Mouse (Mus musculus): ENCODE data around the gene Mob4.

Mob4 gene

DNA sequence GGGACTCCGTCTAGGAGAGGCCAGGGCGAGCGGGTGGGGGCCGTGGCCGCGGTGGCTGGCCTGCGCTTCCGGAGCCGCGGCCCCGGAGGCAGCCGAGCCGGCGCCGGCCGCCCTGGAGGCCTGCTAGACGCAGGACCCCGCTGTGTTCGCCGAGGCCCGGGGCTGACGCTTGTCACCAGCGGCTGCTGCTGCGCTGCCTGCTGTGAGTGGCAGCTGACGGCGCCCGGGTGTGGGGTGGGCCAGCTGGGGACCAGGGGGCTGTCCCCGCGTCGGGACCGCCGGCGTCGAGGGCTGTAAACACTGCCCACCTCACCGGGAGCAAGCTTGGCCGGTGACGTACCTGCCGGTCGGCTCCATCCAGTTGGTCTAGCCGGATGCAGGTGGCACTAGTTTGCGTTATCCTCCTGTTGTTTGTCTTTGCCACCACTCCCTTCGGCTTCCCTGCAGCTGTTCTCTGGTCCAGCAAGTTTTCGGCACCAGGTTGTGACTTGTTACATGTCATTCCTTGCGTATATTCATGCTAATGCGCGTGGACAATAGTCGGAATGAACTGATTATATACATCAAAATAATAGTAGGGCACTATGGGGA is 488 bp downstream of the Mob4 start:
- no peak for DNase-seq (ENCODE audit: low read depth in 1 of 2, low spot score in 2 of 2)

DNA sequence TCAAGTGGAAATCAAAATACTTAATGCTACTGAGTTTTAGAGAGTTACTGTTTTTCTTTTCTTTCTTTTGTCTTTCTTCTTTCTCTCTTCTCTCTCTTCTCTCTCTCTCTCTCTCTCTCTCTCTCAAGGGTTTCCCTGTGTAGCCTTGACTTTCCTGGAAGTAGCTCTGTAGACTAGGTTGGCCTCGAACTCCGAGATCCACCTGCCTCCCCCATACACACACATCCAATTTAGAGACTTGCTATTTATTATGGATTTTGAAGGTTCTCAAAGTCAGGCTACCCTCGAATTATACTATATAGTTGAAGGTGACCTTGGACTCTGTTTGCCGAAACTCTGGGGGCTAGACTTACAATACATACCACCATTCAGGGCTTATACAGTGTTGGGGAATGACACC is 1.3 kb downstream of the Mob4 start:
- no peak for DNase-seq (ENCODE audit: low read depth in 1 of 2, low spot score in 2 of 2)

DNA sequence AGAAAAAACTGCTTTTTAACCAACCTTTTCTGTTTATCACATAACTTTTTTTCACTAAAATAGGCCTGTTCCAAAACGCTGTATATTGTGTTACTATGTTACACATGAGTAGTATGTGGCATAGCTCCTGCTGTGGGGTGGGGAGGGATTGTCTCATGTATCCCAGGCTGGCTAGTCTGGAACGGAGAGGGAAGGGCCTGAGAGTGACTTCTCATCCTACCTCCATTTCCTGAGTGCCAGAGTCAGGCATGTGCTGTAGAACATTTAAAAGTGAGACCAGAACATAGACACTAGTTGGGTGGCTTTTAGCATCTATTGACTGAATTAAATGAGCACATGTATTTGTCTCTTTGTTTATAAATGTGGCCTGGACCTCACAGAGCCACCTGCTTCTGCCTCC is 2.1 kb downstream of the Mob4 start:
- DNase-seq (ENCODE audit: low read depth in 1 of 2, low spot score in 2 of 2), result no peak

DNA sequence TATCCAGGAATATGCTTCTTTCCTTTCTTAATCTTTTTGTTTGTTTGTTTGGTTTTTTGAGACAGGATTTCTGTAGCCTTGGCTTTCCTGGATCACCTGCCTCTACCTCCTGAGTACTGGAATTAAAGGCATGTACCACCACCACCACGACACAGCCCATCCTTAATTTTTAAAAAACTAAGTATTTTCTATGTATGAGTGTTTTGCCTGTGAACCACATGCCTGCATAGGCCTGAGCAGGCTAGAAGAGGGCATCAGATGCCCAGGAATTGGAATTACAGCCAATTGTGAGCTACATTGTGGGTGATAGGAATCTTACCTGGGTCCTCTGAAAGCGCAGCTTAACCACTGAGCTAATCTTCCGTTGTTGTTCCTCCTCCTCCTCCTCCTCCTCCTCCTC is 3.3 kb downstream of the Mob4 start:
- DNase-seq (ENCODE audit: low read depth in 1 of 2, low spot score in 2 of 2), result no peak

DNA sequence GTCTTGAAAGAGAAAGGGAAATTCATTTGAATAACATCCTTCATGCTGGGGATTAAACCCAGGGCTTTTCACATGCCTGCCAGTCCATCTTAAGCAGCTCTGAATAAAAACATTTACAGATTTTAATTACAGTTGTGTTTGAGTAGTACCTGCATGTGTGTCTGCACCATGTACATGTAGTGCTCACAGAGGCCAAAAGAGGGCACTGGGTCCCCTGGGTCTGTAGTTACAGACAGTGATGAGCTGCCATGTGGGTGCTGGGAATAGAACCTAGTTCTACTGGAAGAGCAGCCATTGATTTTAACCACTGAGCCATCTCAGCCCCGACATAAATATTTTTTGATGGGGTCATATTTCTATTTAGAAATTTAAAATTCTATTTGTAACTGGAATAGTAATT is 4.8 kb downstream of the Mob4 start:
- no peak for DNase-seq (ENCODE audit: low read depth in 1 of 2, low spot score in 2 of 2)

DNA sequence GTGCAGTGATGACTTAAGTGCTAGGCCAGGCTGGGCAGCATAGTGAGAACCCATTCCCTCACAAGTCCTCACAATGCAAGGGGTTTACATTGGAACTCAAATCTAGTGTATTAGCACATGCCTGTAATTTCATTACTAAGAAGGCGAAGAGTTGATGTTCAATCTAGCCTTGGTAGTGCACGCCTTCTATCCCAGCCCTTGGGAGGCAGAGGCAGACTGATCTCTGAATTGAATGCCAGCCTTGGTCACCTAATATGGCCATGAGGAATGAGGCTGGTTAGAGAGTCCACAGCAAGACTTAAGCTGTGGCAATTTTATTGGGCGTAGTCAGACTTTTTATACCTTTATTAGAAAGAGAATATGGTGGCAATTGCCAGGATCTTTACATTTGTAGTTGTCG is 13.3 kb downstream of the Mob4 start:
- no peak for DNase-seq (ENCODE audit: low read depth in 1 of 2, low spot score in 2 of 2)

DNA sequence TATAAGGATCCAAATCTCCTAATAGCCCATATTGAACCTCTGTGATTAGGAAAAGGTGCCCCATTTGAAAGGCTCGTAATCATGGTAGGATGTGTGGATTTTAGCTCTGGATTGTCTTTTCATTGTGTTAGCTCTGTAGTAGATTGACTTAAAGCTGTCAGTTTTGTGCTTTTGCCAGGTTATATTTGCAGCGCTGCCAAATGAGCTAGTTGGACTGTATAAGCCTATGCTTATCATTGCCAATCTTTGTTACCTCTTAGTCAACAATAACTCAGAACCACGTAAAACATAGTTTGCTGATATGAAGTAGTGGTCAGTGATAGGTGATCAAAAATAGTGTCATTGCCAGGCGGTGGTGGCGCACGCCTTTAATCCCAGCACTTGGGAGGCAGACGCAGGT is 14.5 kb downstream of the Mob4 start:
- DNase-seq (ENCODE audit: low read depth in 1 of 2, low spot score in 2 of 2), result no peak

DNA sequence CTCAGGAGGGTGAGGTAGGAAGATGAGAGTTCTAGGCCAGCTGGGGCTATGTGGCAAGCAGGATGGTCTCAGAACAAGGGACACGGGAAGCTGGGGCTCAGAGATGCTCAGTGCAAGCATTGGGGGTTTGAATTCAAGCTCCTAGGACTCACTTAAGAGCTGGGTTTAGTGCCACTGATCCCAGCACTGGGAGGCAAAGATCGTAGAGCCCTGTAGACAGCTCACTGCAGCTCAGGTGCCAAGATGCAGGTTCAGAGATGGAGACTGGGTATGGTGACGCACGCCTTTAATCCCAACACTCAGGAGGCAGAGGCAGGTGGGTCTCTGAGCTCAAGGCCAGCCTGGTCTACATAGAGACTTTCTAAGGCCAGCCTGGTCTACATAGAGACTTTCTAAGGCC is 26.3 kb downstream of the Mob4 start:
- DNase-seq (ENCODE audit: low read depth in 1 of 2, low spot score in 2 of 2), result no peak

DNA sequence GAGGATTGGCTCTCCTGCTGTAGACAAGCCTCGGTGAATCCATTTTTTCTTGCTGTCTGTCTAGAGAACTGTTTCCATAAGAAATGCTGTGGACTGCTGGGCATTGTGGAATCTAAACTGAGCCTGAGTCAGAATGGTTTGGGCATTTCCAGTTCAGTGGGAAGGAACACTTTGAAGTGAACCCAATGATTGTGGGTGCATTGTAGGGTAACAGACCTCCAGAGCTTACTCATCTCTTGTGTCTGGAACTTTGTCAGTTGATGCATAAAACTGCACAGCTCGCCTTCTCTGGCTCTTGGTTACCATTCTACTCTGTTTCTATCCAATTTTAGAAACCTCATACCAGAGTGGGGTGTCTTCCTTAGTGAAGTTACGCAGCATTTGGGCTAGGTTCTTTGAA is 27.2 kb downstream of the Mob4 start:
- DNase-seq (ENCODE audit: low read depth in 1 of 2, low spot score in 2 of 2), result no peak

DNA sequence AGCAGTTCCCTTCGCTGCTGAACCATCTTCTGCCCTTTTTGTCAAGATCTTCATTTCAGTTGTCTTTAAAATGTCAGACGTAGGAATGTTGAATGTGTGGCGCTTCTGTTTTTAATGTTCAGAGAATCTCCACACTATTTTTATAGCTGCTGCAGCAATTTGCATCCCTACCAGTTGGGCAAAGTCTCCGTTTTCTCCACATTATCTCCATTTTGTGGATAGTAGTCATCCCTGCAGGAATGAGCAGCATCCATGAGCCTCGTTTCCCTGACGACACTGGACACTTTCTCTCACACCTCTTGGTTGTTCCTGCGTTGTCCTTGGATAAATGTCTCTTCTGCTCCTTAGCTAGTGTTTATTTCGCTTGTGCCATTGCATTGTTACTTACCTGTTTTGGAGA is 27.8 kb downstream of the Mob4 start:
- no peak for DNase-seq (ENCODE audit: low read depth in 1 of 2, low spot score in 2 of 2)

DNA sequence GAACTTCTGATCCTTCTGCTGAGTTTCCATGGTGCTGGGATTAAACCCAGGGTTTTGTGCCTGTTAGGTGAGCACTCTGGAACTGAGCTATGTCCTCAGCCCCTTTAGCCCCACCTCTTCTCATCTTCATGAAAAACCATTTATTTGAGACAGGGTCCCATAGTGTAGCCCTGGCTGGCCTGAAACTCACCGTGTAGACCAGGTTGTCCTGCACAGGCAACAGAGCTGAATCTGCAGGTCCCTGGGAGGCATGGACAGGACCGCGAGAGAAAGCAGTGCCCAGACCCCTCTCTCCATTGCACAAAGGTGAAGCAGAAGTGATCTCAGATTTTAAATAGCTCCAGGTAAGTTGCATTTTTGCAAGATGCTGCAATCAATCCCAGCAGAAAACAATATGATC is 29.2 kb downstream of the Mob4 start:
- no peak for DNase-seq (ENCODE audit: low read depth in 1 of 2, low spot score in 2 of 2)

DNA sequence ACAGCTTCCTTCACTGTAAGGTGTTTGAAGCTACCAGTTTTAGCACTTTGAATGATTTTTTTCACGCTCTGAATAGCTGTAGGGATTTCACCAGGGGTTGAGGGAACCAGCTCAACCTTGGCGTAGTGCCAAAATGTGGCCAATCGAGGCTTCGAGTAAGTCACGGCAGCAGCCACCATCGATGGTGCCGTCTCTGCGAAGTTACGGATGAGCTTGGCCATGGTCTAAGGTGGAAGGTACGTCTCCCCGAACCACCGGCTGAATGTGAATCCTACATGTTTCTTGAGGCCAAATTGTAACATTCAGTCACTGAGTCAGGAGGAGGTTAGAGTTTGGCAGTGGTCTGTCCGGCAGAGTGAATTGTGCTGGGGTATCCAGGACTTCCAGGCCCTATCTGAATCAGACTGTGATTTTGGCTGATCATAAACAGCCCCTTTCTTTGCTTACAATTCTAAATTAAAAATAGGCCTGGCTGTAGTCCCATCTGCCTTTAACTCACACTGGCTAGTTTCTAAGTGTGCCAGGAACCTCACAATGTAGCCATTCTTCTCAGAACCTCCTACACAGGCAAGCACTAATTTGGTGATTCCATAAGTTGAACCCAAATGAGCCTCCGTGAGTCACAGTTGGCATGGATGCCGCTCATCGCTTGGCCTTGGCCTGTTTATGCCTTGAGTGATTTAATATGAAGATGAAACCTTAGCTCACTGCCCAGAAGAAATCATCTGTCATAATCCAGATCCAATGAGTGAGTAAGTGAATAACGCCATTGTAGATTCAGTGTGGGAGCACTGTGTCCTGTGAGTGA is 30.0 kb downstream of the Mob4 start:
- DNase-seq (ENCODE audit: low read depth in 1 of 2, low spot score in 2 of 2), result no peak

DNA sequence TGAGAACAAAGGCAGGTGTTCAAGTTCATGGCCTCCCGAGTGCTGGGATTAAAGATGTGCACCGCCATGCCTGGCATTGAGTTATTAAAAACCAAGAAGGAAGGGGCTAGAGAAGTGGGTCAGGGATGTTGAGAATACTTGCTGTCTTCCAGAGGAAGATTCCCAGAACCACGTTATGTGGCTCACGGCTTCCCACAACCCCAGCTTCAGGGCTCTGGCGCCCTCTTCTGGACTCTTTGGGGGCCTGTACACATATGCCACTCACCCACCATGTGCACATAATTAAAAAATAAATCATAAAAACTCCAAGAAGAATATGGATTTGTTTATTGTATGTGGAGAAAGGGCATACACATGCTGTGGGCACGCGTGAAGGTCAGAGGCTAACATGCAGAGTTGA is 30.9 kb downstream of the Mob4 start:
- DNase-seq (ENCODE audit: low read depth in 1 of 2, low spot score in 2 of 2), result no peak

DNA sequence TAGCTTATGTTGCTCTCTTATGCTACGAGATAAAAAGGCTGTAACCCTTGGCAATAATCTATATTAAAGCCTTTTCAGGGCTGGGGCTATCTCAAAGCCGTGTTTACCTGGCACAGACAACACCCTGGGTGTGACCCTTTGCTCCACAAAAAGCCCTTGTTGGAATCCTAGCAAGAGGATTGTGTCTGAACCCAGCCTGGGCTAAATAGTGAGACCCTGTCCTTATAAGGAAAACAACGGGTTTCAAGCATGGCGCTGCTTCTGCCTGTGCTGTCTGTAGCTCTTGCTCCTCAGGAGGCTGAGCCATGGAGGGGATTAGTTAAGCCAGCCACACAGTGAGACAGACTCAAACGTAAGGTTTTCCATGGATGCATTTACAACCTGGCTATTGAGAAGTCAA is 31.8 kb downstream of the Mob4 start:
- no peak for DNase-seq (ENCODE audit: low read depth in 1 of 2, low spot score in 2 of 2)

DNA sequence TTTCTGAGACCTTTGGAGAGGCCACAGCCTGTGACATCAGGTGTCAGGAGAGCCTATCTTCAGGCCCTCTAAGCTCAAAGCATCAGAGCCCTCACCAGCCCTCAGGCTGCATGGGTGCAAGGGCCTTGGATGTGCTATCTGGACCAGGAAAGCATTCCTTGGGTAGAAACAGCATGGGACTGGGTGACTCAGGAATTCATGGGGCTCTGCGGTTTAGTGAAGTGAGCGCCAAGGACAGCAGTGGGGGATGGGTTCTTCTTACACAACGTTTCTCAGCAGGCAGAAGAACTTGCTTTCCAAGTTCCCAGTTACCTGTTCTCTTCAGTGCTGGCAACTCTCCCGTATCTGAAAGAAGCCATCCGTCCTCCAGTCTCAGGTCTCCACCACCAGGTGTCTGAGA is 33.0 kb downstream of the Mob4 start:
- no peak for DNase-seq (ENCODE audit: low read depth in 1 of 2, low spot score in 2 of 2)

DNA sequence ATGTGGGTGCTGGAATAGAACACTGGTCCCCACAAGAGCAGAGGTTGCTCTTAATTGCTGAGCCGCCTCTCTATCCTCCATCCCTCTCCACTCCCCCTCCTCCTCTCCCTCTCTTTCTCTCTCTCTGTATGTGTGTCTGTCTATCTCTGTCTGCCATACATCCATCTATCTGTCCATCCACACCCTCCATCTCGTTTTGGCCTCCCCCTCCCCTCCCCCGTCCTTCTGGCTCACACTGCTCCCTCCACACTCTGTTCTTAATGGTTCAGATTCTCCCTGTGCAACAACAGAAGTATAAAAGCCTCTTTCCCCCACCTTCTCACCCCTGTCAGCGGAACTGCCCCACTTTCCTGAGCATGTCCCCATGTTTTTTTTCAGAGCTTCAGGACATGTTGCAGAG is 36.5 kb downstream of the Mob4 start:
- DNase-seq (ENCODE audit: low read depth in 1 of 2, low spot score in 2 of 2), result no peak

DNA sequence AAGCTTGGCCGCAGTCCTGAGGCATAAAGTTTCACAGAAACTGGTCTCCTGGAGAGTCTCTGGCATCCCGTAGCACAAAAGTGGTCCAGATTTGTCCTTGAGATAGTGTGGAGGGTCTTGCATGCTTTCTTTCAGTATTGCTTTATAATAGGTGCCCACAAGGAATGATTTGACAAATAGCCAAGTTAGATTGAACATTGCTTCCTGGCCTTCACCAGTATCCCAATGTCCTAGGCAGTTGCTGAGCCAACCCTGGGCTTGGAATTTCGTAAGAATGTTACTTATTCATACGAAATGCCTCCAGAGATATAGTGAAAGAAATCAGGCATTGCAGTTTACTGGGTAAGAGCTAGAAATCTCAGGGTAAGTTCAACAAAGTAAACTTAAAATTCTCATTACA is 37.6 kb downstream of the Mob4 start:
- no peak for DNase-seq (ENCODE audit: low read depth in 1 of 2, low spot score in 2 of 2)

DNA sequence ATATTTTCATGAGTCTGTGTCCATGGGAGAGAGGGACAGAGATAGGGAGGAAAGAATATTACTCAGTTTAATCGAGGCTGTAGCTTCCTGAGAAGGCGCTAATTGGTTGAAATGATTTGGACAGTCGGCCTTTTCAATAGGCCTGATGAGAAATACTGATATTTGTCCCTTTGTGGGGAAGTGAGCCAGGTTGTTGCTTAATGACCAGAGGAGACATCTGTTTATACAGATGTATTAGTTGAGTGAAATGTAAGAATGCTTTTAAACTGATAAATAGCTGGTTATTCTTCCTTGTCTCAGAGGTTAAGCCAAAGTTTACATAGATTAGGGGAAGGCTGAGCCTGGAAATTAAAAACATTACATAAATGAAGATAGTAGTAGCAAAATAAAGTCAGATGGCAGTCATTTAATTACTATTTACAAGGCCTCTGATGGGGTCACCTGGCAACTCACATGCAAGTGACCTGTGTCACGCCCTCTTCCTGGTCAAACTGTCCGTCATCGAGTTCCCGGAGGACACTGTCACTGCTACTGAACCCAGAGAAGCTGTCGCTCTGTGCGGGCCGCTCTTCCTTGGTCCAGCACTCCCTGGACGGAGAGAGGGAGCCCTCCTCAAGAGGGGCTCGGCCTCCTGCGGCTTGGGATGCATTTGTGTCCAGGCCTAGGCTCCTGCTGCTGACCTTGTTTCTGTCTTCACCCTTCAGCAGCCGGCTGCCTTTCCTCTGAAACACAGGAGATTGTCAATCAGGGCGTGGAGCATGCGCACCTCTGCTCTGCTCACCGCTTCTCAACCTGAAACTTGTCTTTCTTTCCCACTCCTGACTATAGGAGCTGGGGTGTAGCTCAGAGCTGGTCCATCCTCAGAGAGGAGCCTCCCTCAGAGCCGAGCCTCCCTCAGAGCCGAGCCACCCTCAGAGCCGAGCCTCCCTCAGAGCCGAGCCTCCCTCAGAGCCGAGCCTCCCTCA is 40.6 kb downstream of the Mob4 start:
- DNase-seq (ENCODE audit: low read depth in 1 of 2, low spot score in 2 of 2), result no peak

DNA sequence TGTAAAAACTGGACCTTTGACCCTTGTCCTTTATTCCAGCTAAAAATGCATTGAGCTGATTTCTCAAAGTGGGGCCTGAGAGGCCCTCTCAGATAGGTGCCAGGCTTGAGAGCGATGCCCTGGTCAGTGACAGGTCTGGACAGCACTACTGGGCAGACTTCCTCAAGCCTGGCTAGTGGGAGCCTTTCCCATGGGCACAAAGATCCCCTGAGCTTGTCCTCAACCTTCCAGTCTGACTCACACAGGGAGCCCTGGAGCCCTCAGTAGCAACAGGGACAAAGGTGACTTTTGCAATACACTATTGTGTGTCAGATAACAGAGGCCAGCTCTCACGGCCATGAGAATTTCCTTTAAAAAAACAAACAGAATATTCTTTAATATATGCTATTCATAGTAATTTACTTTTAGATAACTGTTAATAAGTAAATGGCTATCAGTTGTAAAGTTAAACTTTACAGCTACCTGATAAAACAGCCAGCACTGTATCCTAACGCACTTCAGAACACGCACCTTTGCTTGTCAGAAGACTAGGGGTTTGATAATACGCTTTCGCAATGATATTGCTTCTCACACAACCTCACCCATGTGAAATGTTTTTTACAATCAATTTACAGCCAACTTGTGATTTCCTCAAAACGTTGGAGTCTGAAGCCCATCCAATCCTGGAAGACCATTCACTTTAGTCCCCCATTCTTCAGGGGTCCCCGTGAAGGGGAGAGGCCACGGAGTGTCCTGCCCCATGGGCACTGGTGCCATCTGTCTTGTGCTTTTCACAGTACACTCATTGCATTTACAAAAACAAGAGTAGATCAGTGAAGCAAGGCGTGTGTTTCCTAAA is 42.9 kb downstream of the Mob4 start:
- DNase-seq (ENCODE audit: low read depth in 1 of 2, low spot score in 2 of 2), result no peak

DNA sequence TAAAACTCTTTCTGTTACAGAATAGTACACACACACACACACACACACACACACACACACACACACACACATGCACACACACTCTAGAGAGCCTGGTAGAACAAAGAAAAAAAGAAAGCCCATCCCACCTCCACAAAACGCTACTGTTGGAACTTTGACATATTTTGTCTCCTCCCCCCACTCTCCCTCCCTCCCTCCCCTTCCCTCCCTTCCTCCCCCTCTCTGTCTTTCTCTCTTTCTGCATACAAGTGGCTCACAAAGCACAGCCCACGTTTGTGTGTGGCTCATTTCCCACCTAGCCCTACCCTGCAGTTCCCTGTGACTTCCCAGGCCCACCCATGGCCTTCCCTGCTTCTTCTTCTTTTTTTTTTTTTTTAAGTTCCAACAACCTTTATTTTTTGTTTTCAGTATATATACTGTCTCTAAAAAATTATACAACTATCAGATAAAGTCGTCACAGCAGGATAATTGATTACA is 43.6 kb downstream of the Mob4 start:
- DNase-seq (ENCODE audit: low read depth in 1 of 2, low spot score in 2 of 2), result no peak

Data from monocyte, adult 2 months (primary cell).